Mouse (Mus musculus): ENCODE measurements around the gene Fam149b.

DNA sequence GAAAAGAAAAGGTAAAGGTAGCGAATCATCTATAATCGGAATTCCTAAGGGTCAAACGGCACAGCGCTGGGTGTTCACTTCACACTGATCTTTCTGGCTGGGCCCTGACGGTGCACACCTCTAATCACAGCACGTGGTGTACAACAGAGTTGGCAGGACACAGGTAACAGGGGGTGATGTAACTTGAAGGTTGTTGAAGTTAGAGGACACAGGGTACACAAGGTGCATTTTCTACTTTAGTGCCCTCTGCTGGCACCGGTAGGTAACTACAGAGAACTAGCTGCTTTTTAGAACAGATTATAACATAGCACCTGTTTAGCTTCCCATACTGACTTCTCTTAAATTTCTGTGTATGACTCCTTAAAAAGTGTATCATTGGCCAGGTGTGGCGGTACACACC, 7.8 kb upstream of the Fam149b start:
- no peak for TF ChIP-seq TAL1 (IDR thresholded peaks at IDR 0.05; ENCODE audit: low read length)
- no peak for TF ChIP-seq GATA1 (IDR thresholded peaks at IDR 0.05; ENCODE audit: low read length)
